Mouse (Mus musculus): Measurements from ENCODE around the gene Ticam1.
A peak's percentile ranks its signal among the peaks of the same experiment; 100 is the strongest.

Ticam1 gene

DNA sequence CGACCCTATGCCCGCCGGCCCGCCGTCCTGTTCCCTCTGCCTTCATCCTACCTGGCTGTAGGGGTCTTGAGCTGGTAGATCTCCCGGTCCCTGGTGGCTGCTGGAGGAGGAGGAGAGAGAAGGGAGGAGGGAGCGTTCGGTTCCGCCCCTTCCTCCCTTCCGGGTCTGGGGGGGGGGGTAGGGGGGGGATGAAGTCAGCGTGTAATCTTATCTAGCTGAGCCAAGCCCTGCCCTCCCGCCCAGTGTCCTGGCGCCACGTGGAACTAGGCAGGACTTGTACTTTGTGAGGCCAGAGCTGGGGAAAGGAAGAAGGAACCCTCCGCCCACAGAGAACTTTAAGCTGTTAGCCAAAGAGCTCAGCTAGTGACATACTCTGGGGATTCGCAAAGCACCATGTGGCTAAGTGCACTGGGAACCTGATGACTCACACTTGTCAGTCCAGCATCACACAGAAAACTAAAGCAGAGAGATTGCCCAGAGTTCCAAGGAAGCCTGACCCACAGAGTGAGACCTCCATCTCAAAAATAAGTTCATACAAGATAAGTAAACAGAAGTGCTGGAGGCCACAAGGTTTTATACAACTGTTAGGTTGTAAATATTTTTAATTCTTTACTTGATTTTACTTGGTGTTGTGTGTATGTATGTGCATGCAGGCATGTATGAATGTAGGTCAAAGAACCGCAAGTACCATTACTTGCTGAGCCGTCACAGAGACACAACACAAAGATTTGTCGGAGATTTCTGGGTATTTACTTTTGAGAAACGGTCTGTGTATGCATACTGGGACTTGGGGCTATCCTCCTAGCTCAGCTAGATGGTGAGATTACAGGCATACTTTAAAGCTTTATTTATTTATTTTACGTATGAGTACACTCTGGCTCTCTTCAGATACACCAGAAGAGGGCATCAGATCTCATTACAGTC, at the start of gene Ticam1:
Gene Ticam1 (minus strand): TSS at position 144 of the 924 bp plus-strand sequence.
- peak; percentile 96 for DNase-seq (ENCODE audit: extremely low spot score, low read depth, low spot score)

DNA sequence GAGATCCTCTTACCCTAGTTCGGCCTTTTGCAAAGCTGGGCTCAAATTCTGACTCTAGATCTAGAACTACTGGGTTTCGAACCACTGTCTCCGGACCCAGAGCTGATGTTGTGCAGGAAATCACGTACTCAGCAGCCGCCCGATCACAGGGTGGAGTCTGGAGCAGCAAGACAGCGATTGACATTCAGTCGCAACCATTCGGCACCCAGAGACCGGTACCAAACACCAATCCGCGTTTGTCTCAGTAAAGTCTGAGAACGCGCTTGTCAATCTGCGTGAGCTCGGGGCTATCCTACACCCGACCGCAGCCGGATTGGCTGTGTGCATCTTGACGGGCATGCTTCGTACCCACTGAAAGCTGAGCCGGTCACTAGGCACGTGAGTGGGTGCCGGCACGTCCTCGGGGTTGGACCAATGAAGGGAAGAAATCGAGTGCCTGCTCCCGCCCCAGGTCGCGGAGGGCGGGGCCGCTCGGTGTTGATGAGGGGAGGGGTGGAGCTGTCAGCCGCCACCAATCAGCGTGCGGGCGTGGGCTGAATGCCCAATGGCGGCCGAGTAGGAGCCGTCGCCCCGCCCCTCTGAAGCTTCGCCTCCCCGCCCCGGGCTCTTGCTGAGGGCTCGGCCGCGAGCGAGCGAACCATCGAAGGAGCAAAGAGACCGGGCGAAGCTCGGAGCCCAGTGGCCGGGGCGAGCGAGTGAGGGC, 49.0 kb upstream of the Ticam1 start, which contains the start of gene Kdm4b:
Gene Kdm4b (plus strand): TSS at position 613 of the 703 bp plus-strand sequence.
- peak; percentile 85 for DNase-seq (ENCODE audit: extremely low spot score, low read depth, low spot score)

GRCm38 (mm10) chr17:56324419-56324818, 47.8 kb upstream of the Ticam1 start:
- DNase-seq (ENCODE audit: extremely low spot score, low read depth, low spot score) = no peak

- no peak for DNase-seq (ENCODE audit: extremely low spot score, low read depth, low spot score)
Observed at GRCm38 (mm10) chr17:56309191-56309945, 32.8 kb upstream of the Ticam1 start.

DNA sequence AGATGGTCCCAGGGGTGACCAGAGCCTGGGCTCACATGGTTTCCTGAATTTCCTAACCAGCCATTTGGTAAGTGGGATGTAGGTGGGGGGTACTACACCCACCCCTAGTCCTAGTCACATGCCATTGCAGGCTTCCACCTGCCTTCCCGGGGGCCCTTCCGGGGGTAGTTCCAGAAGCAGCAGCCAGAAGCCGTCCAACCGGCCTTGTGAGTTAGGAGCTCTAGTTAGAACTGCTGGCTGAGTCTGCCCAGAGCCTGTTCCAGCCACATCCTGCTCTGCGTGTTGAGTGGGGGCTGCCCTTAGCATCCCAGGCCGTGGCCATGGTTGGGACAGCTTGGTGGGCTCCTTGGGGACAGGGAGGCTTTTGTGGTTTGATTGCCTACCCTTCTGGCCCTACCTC, 31.5 kb upstream of the Ticam1 start:
- no peak for DNase-seq (ENCODE audit: extremely low spot score, low read depth, low spot score)

- DNase-seq (ENCODE audit: extremely low spot score, low read depth, low spot score) = no peak
Observed at GRCm38 (mm10) chr17:56305826-56306225, 29.2 kb upstream of the Ticam1 start.

DNA sequence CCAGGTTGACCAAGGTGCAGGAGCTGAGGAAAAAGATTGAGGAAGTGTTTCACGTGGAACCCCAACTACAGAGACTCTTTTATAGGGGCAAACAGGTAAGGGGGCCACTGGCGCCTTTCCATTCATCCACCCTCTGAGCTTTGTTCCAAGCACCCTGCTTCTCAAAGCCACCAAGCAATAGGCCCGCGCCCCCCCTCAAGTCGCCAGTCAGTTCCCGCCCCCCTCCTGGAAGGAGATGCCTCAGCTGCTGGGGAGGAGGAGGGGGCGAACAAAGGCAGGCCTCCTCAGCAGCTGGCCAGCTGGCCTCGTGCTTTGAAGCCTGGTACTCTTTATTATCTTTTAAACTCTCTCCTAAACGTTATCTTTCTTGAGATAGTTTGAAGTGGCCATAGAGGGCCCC, 28.6 kb upstream of the Ticam1 start:
- no peak for DNase-seq (ENCODE audit: extremely low spot score, low read depth, low spot score)

DNA sequence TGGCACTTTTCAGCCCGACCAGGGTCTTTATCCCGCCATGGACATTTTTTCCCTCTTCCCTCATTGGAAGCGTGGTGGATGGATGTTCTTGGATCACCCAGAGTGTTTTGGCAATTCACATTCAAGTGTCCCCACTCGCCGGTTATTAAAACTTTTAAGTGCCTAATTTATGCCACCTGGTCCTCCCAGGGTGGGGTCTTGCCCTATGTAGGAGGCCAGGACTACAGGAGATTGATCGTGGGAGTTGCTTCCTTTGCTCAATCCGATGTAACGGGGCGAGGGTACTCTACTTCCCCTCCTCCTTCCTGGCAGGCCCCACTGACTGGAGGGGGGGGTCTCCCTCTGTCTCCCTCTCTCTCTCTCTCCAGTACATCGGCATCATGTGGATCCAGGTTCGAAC, 28.1 kb upstream of the Ticam1 start:
- no peak for DNase-seq (ENCODE audit: extremely low spot score, low read depth, low spot score)

GRCm38 (mm10) chr17:56303847-56304586, 27.4 kb upstream of the Ticam1 start:
- DNase-seq (ENCODE audit: extremely low spot score, low read depth, low spot score) = peak; percentile 81

DNA sequence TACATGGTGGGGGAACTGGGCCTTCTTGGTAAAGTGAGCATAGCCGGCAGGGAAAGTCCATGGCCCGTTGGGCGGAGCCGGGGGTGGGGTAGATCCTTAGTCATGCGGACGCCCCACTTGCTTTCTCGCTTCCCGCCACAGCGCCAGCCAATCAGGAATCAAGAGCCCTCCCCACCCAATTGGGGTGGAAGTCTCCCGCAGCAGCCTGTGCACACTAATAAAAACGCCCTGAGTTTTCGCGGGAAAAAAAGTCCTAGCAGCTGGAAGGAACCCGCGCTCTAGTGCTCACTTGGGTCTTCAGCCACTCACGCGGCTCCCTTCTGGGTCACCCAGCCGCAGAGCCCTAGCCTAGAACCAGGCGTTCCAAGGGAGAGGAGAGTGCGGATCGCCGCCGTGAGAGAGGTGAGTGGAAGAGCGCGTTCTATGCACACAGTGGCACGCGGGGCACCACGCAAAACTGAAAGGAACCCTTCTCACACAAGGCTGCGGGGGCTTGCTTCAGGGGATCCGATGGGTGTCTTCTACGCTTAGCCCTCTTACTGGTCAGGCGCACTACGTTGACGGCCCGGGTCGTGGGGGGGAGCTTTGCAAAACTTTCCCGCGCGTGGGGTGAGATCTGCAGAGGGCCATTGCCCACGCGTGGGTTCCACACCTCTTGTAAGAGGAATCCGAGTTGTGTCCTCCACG, 26.7 kb upstream of the Ticam1 start, which contains the start of gene Uhrf1:
Gene Uhrf1 (plus strand): TSS at position 162 of the 687 bp plus-strand sequence.
- DNase-seq (ENCODE audit: extremely low spot score, low read depth, low spot score) = peak; percentile 81

DNA sequence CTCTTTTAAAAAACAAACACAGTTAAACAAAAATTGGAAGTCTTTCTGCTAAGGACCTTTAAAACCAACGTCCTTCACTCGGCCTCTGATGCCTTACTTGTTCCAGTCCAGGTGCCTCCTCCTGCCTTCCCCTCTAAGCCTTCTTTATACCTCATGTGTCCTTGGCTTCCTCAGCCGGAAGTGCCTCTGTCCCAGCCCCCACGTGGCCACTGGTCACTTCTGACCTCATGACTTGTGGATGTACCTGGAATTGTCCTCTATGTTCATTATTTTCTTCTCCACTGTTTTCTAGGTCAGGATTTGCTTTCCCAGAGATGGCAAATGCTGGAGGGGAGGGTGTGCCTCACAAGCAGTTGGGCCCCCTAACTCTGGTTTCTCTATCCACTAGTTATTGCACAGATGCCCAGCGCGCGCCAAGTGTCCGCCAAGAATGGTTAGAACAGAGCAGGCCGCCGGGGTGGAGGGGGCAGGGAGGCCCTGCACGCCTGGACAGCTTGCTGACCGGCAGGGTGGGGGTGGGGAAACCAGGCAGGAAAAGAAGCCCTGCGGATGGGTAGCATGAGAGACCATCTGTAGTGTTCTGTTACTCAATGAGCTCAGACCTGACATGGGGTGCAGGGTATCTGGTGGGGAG, 25.9 kb upstream of the Ticam1 start:
- DNase-seq (ENCODE audit: extremely low spot score, low read depth, low spot score) = no peak

DNA sequence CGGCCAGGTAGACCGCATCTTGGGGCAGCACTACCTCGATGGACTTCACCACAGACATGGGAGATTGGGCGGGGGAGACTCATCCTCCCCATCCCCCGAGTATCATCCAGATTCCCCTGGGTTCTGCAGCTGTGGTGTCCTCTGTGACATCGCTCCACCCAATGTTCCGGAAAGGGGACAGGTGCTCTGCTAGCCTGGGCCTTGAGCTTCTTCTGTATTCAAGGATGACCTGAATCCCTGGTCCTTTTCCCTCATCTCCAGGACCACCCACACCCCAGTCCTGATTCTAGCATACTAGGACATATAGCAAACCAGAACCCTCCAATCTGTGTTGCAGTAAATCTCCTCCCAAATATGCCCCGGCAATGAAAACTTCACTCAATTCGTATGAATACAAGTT, 23.6 kb upstream of the Ticam1 start, which contains the start of gene Arrdc5:
Gene Arrdc5 (minus strand): TSS at position 101 of the 400 bp plus-strand sequence.
- DNase-seq (ENCODE audit: extremely low spot score, low read depth, low spot score) = no peak

DNA sequence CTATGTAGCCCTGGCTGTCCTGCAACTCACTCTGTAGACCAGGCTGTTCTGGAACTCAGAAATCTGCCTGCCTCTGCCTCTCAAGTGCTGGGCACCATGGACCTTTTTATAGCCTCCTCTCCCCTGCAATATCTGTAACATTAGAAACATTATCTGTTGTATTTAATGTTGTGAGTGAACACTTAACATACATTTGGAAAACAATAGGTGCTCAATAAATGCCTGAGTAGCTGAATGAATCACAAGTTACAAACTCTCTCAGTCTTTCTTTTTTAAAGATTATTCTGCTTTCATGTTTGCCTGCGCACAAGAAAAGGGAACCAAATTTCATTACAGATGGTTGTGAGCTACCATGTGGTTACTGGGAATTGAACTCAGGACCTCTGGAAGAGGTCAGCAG, 21.7 kb upstream of the Ticam1 start:
- no peak for DNase-seq (ENCODE audit: extremely low spot score, low read depth, low spot score)

GRCm38 (mm10) chr17:56296201-56296600, 19.6 kb upstream of the Ticam1 start:
- DNase-seq (ENCODE audit: extremely low spot score, low read depth, low spot score) = no peak

- no peak for DNase-seq (ENCODE audit: extremely low spot score, low read depth, low spot score)
Observed at GRCm38 (mm10) chr17:56294241-56294640, 17.7 kb upstream of the Ticam1 start.

GRCm38 (mm10) chr17:56293291-56293690, 16.7 kb upstream of the Ticam1 start:
- DNase-seq (ENCODE audit: extremely low spot score, low read depth, low spot score) = no peak

DNA sequence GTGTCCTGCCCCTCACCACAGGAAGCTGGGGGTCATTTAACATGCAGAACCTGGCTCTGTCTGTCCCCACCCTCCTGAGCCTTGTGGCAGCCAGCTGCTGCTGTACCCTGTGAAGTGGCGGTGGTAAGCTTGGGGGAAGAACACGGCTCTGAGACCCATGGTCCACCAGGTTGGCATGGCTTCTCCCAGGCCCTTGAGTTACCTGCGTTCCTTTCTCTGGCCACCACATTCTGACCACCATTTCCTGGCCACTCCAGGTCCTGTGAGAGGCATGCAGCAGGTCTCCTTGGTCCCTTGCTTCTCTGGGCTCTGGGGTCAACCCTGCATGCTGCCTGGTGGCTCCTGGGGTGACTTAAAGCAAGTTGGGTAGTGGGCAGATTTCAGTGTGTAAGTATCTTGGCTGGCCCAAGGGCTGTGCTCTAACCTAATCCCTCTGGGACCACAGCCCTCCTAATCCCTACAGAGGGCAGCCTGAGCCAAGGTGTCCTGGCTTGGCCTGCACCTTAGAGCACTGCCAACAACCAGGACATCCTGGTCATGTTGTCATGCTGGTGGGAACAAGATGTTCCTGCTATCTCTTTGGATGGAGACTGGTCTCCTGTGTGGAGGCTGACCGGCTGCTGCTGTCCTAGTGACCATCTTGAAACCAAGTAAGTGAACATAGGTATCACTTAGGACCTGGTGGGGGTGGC, 16.1 kb upstream of the Ticam1 start, which contains the start of gene Plin3:
Gene Plin3 (minus strand): TSS at position 343 of the 692 bp plus-strand sequence.
- DNase-seq (ENCODE audit: extremely low spot score, low read depth, low spot score) = no peak

- no peak for DNase-seq (ENCODE audit: extremely low spot score, low read depth, low spot score)
Observed at GRCm38 (mm10) chr17:56291826-56292475, 15.4 kb upstream of the Ticam1 start.
